Mouse (Mus musculus): ENCODE results near the gene Scamp3. TPM values are rescaled to one million over a fixed set of nuclear protein-coding genes. Genes with fewer than 3 reads are reported as not detected.

Scamp3 gene
- total and polyA plus RNA-seq, 2 experiments = 9.1 to 120 TPM

DNA sequence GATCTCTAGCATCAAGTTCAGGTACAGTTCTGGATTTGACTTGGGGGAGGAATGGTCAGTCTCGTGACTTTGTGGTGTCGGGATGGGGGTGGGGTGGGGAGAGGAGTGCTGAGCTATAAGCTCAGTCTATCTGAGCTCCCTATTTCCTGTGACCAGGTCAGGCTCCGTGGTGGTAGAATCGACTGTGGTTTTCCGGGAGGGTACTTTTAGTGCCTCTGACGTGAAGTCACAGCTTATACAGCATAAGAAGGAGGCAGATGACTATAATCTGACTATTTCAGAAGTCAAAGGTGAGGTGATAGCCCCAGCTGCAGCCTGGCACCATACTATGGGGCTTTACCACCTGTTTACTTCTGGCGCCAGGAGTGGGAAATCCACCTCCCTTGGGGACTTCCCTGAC is 54.1 kb downstream of the Scamp3 start:
- Histone ChIP-seq H3K27me3 (ENCODE audit: control insufficient read depth, insufficient read depth, low read length) (0 out of 2 replicates have a peak, but pooled peaks cover 2% of the 10 kb centered on the region), H3K79me2 (ENCODE audit: control insufficient read depth, insufficient read depth, low read length) (no peaks in the 10 kb centered on the region), H3K4me3 (ENCODE audit: insufficient read depth, low read depth, low read length) (no peak overlapping the region), H3K36me3 (ENCODE audit: control insufficient read depth, insufficient read depth, low read length) (no peaks in the 10 kb centered on the region), H3K9ac (ENCODE audit: low read depth, low read length) (no peak overlapping the region), H3K27ac (replicated peaks; ENCODE audit: insufficient read depth, low read depth, low read length) (no peak overlapping the region), H3K4me1 (ENCODE audit: control insufficient read depth, insufficient read depth, low read length) (peaks cover 3% of the 10 kb centered on the region; the same call in 1 of the 2 replicates)
- DNase-seq (ENCODE audit: extremely low read depth, low read depth, low spot score) = no peak
- 67% methylated on average over 7 of the region's 7 CpGs for WGBS
- TF ChIP-seq CTCF (IDR thresholded peaks at IDR 0.05; ENCODE audit: low read depth, low read length) = no peak
- no peak for TF ChIP-seq POLR2A (IDR thresholded peaks at IDR 0.05; ENCODE audit: extremely low read depth, insufficient read depth, low read length)

DNA sequence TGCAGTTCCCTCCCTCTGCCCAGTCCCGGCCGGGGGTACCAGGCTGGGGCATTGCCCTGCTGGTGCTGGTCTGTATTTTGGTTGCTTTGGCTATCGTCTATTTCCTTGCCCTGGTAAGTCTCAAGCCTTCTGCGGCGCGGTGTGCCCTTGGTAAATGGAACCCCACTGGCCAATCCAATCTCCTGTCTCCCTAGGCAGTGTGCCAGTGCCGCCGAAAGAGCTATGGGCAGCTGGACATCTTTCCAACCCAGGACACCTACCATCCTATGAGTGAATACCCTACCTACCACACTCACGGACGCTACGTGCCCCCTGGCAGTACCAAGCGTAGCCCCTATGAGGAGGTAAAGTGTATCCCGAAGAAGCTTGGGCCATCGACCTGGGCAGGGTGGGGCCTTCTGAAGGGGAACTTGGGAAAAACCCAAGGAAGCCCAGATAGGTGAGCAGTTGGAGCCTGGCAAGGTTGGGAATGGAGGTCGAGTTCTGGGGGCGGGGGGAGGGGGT is 54.6 kb downstream of the Scamp3 start:
- H3K79me2 ChIP-seq (ENCODE audit: control insufficient read depth, insufficient read depth, low read length) = no peaks in the 10 kb centered on the region
- no peak overlapping the region for H3K4me3 ChIP-seq (ENCODE audit: insufficient read depth, low read depth, low read length)
- no peak for DNase-seq (ENCODE audit: extremely low read depth, low read depth, low spot score)
- H3K36me3 ChIP-seq (ENCODE audit: control insufficient read depth, insufficient read depth, low read length) = no peaks in the 10 kb centered on the region
- H3K27ac ChIP-seq (replicated peaks; ENCODE audit: insufficient read depth, low read depth, low read length) = no peak overlapping the region
- no peak overlapping the region for H3K9ac ChIP-seq (ENCODE audit: low read depth, low read length)
- 78% methylated on average over 16 of the region's 16 CpGs for WGBS
- H3K27me3 ChIP-seq (ENCODE audit: control insufficient read depth, insufficient read depth, low read length) = 0 out of 2 replicates have a peak, but pooled peaks cover 2% of the 10 kb centered on the region
- peaks cover 3% of the 10 kb centered on the region; the same call in 1 of the 2 replicates for H3K4me1 ChIP-seq (ENCODE audit: control insufficient read depth, insufficient read depth, low read length)
- TF ChIP-seq POLR2A (IDR thresholded peaks at IDR 0.05; ENCODE audit: extremely low read depth, insufficient read depth, low read length) (no peak), CTCF (IDR thresholded peaks at IDR 0.05; ENCODE audit: low read depth, low read length) (no peak)

Other genes starting within 250 kb of the Scamp3 start
- gene Ash1l, start 226.9 kb upstream of the Scamp3 start, total RNA-seq (2014; rRNA removed) = 11.8 and 14.4 TPM in 2 replicates
- gene Ash1l, start 226.9 kb upstream of the Scamp3 start, polyA plus RNA-seq (2012; rRNA removed) = 3.3 and 3.9 TPM in 2 replicates
- 50.6 and 66.8 TPM in 2 replicates for gene Dap3, start 226.3 kb upstream of the Scamp3 start, total RNA-seq (2014; rRNA removed)
- 21.8 and 32.6 TPM in 2 replicates for gene Dap3, start 226.3 kb upstream of the Scamp3 start, polyA plus RNA-seq (2012; rRNA removed)
- 4.0 and 4.8 TPM in 2 replicates for gene Rusc1, start 84.2 kb upstream of the Scamp3 start, total RNA-seq (2014; rRNA removed)
- gene Rusc1, start 84.2 kb upstream of the Scamp3 start, polyA plus RNA-seq (2012; rRNA removed) = 14.0 and 18.3 TPM in 2 replicates
- not detected in 2 replicates for gene Gm43738, start 76.4 kb upstream of the Scamp3 start, total RNA-seq (2014; rRNA removed)
- 0.05 TPM in 1 of 2 replicates, not detected in the other for gene Gm43738, start 76.4 kb upstream of the Scamp3 start, polyA plus RNA-seq (2012; rRNA removed)
- 467 and 510 TPM in 2 replicates for gene Fdps, start 75.5 kb upstream of the Scamp3 start, total RNA-seq (2014; rRNA removed)
- gene Fdps, start 75.5 kb upstream of the Scamp3 start, polyA plus RNA-seq (2012; rRNA removed) = 388 and 397 TPM in 2 replicates
- gene Pklr, start 41.3 kb upstream of the Scamp3 start, total RNA-seq (2014; rRNA removed) = 69.7 and 91.1 TPM in 2 replicates
- 387 and 512 TPM in 2 replicates for gene Pklr, start 41.3 kb upstream of the Scamp3 start, polyA plus RNA-seq (2012; rRNA removed)
- gene Hcn3, start 17.3 kb upstream of the Scamp3 start, total RNA-seq (2014; rRNA removed) = 0.09 and 0.20 TPM in 2 replicates
- 0.19 and 0.44 TPM in 2 replicates for gene Hcn3, start 17.3 kb upstream of the Scamp3 start, polyA plus RNA-seq (2012; rRNA removed)
- 7.4 and 9.3 TPM in 2 replicates for gene Clk2, start 12.7 kb upstream of the Scamp3 start, total RNA-seq (2014; rRNA removed)
- 14.6 and 23.9 TPM in 2 replicates for gene Clk2, start 12.7 kb upstream of the Scamp3 start, polyA plus RNA-seq (2012; rRNA removed)
- gene Fam189b, start 5.7 kb downstream of the Scamp3 start, total RNA-seq (2014; rRNA removed) = 0.09 and 0.54 TPM in 2 replicates
- gene Fam189b, start 5.7 kb downstream of the Scamp3 start, polyA plus RNA-seq (2012; rRNA removed) = 1.8 and 4.1 TPM in 2 replicates
- 24.1 and 32.7 TPM in 2 replicates for gene Gba, start 25.5 kb downstream of the Scamp3 start, total RNA-seq (2014; rRNA removed)
- 33.2 and 36.6 TPM in 2 replicates for gene Gba, start 25.5 kb downstream of the Scamp3 start, polyA plus RNA-seq (2012; rRNA removed)
- gene Thbs3, start 37.7 kb downstream of the Scamp3 start, total RNA-seq (2014; rRNA removed) = 0.92 and 1.4 TPM in 2 replicates
- 0.85 and 1.2 TPM in 2 replicates for gene Thbs3, start 37.7 kb downstream of the Scamp3 start, polyA plus RNA-seq (2012; rRNA removed)
- 105 and 122 TPM in 2 replicates for gene Mtx1, start 49.6 kb downstream of the Scamp3 start, total RNA-seq (2014; rRNA removed)
- 167 and 187 TPM in 2 replicates for gene Mtx1, start 49.6 kb downstream of the Scamp3 start, polyA plus RNA-seq (2012; rRNA removed)
- 0.60 and 1.7 TPM in 2 replicates for gene Muc1, start 51.6 kb downstream of the Scamp3 start, total RNA-seq (2014; rRNA removed)
- 1.3 and 1.7 TPM in 2 replicates for gene Muc1, start 51.6 kb downstream of the Scamp3 start, polyA plus RNA-seq (2012; rRNA removed)
- 45.1 and 60.3 TPM in 2 replicates for gene Krtcap2, start 68.5 kb downstream of the Scamp3 start, total RNA-seq (2014; rRNA removed)
- 157 and 197 TPM in 2 replicates for gene Krtcap2, start 68.5 kb downstream of the Scamp3 start, polyA plus RNA-seq (2012; rRNA removed)
- gene Trim46, start 68.8 kb downstream of the Scamp3 start, total RNA-seq (2014; rRNA removed) = 0.07 and 0.18 TPM in 2 replicates
- gene Trim46, start 68.8 kb downstream of the Scamp3 start, polyA plus RNA-seq (2012; rRNA removed) = 0.16 and 0.25 TPM in 2 replicates
- gene Dpm3, start 81.9 kb downstream of the Scamp3 start, total RNA-seq (2014; rRNA removed) = 102 and 131 TPM in 2 replicates
- gene Dpm3, start 81.9 kb downstream of the Scamp3 start, polyA plus RNA-seq (2012; rRNA removed) = 243 and 245 TPM in 2 replicates
- gene Slc50a1, start 93.1 kb downstream of the Scamp3 start, total RNA-seq (2014; rRNA removed) = 6.4 and 7.0 TPM in 2 replicates
- 36.3 and 41.2 TPM in 2 replicates for gene Slc50a1, start 93.1 kb downstream of the Scamp3 start, polyA plus RNA-seq (2012; rRNA removed)
- 22.1 and 35.2 TPM in 2 replicates for gene Efna1, start 103.7 kb downstream of the Scamp3 start, total RNA-seq (2014; rRNA removed)
- 73.1 and 73.4 TPM in 2 replicates for gene Efna1, start 103.7 kb downstream of the Scamp3 start, polyA plus RNA-seq (2012; rRNA removed)
- not detected in 2 replicates for gene Efna3, start 145.5 kb downstream of the Scamp3 start, total RNA-seq (2014; rRNA removed)
- gene Efna3, start 145.5 kb downstream of the Scamp3 start, polyA plus RNA-seq (2012; rRNA removed) = not detected in 2 replicates
- not detected in 2 replicates for gene Efna4, start 160.6 kb downstream of the Scamp3 start, total RNA-seq (2014; rRNA removed)
- 0.06 and 0.27 TPM in 2 replicates for gene Efna4, start 160.6 kb downstream of the Scamp3 start, polyA plus RNA-seq (2012; rRNA removed)
- 1.4 and 2.6 TPM in 2 replicates for gene Adam15, start 172.5 kb downstream of the Scamp3 start, total RNA-seq (2014; rRNA removed)
- gene Adam15, start 172.5 kb downstream of the Scamp3 start, polyA plus RNA-seq (2012; rRNA removed) = 4.7 and 5.4 TPM in 2 replicates
- gene Dcst2, start 184.5 kb downstream of the Scamp3 start, total RNA-seq (2014; rRNA removed) = not detected in 2 replicates
- gene Dcst2, start 184.5 kb downstream of the Scamp3 start, polyA plus RNA-seq (2012; rRNA removed) = 0.05 TPM in 1 of 2 replicates, not detected in the other
- gene Dcst1, start 187.8 kb downstream of the Scamp3 start, total RNA-seq (2014; rRNA removed) = not detected in 2 replicates
- gene Dcst1, start 187.8 kb downstream of the Scamp3 start, polyA plus RNA-seq (2012; rRNA removed) = 0.04 TPM in 1 of 2 replicates, not detected in the other
- 28.9 and 31.9 TPM in 2 replicates for gene Zbtb7b, start 217.3 kb downstream of the Scamp3 start, total RNA-seq (2014; rRNA removed)
- gene Zbtb7b, start 217.3 kb downstream of the Scamp3 start, polyA plus RNA-seq (2012; rRNA removed) = 85.0 and 87.2 TPM in 2 replicates
- not detected in 2 replicates for gene Lenep, start 225.3 kb downstream of the Scamp3 start, total RNA-seq (2014; rRNA removed)
- not detected in 2 replicates for gene Lenep, start 225.3 kb downstream of the Scamp3 start, polyA plus RNA-seq (2012; rRNA removed)
- gene Flad1, start 234.4 kb downstream of the Scamp3 start, total RNA-seq (2014; rRNA removed) = 29.0 and 33.0 TPM in 2 replicates
- 62.6 and 67.3 TPM in 2 replicates for gene Flad1, start 234.4 kb downstream of the Scamp3 start, polyA plus RNA-seq (2012; rRNA removed)
- gene Cks1b, start 240.9 kb downstream of the Scamp3 start, total RNA-seq (2014; rRNA removed) = 3.0 and 6.0 TPM in 2 replicates
- 7.9 and 11.0 TPM in 2 replicates for gene Cks1b, start 240.9 kb downstream of the Scamp3 start, polyA plus RNA-seq (2012; rRNA removed)
- gene Shc1, start 241.0 kb downstream of the Scamp3 start, total RNA-seq (2014; rRNA removed) = 37.7 and 42.0 TPM in 2 replicates
- gene Shc1, start 241.0 kb downstream of the Scamp3 start, polyA plus RNA-seq (2012; rRNA removed) = 56.8 and 57.4 TPM in 2 replicates

Data from liver, adult 2 months (tissue).